Mouse (Mus musculus): ENCODE data around the gene Nptn.

DNA sequence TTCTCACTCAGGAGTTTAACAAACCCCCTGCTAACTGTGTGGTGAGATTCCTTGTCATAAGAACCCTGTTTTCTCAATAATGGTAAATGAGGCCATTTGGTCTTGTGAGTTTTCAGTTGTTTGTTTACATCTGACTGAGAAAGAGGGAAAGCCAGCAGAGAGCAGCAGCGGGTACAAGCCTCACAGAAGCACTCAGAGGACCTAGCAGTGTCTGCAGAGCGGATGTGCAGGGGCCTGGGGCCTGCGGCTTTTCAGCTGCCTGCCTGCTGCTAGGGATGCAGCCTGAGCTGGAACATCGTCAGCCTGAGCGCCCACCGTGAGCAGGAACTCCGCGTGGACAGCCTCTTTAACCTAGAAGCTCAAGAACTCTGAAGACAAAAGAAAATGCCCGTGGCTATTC, 84.2 kb downstream of the Nptn start:
- TF ChIP-seq TAL1 (IDR thresholded peaks at IDR 0.05; ENCODE audit: low read length): no peak
- TF ChIP-seq GATA1 (IDR thresholded peaks at IDR 0.05; ENCODE audit: low read length): no peak

All from erythroblast, embryonic 14.5 days (primary cell).